Comparison of ENCODE assay signal across 9 mouse cellular contexts in genomic region chr11:4865645-4866251, GRCm38 (mm10). TPM values are rescaled to one million over a fixed set of nuclear protein-coding genes. Genes with fewer than 3 reads are reported as not detected.
DNase-seq lines count a peak whose midpoint lies in the region; ATAC-seq and TF ChIP-seq lines count a peak whose summit lies in the region.
"Had no signal": no experiment of that assay in that cellular context is flagged by ENCODE, and none has a peak within 500 bp of the region (broad histone marks: within the 10 kb centered on the region; RNA-seq: fewer than 3 reads in every experiment).

No protein-coding gene starts in this region.

- no peak overlapping the region for H3K4me2 ChIP-seq in hindbrain, postnatal 0 days (ENCODE audit: low read depth, low read length)
- H3K4me2 ChIP-seq in liver, embryonic 14.5 days (ENCODE audit: low read depth) = no peak overlapping the region
- H3K4me2 ChIP-seq: stomach, embryonic 15.5 days had no signal

- WGBS in hindbrain, postnatal 0 days = 35% methylated on average over 10 of the region's 10 CpGs
- WGBS in liver, embryonic 14.5 days (ENCODE audit: insufficient replicate concordance) = 24% methylated on average over 10 of the region's 10 CpGs

- H3K9ac ChIP-seq in hindbrain, postnatal 0 days (replicated peaks; ENCODE audit: low read length) = no peak overlapping the region
- no peak overlapping the region for H3K9ac ChIP-seq in liver, embryonic 14.5 days (replicated peaks)
- H3K9ac ChIP-seq: stomach, embryonic 15.5 days had no signal

- no peaks in the 10 kb centered on the region for H3K27me3 ChIP-seq in hindbrain, postnatal 0 days (ENCODE audit: insufficient read depth, low read length)
- H3K27me3 ChIP-seq in liver, embryonic 14.5 days (ENCODE audit: control insufficient read depth, insufficient read depth, low read length) = no peaks in the 10 kb centered on the region; the same call in 1 of the 2 replicates
- H3K27me3 ChIP-seq: stomach, embryonic 15.5 days had no signal

- H3K4me3 ChIP-seq in hindbrain, postnatal 0 days (ENCODE audit: low read length) = no peak overlapping the region
- H3K4me3 ChIP-seq in liver, embryonic 14.5 days (ENCODE audit: insufficient read depth in 1 of 2, low read depth in 2 of 2, low read length in 2 of 2) = no peak overlapping the region
- H3K4me3 ChIP-seq: stomach, embryonic 15.5 days had no signal

- TF ChIP-seq EP300 in liver, embryonic 14.5 days (IDR thresholded peaks at IDR 0.05; ENCODE audit: low read depth) = no peak

- H3K27ac ChIP-seq in hindbrain, postnatal 0 days = no peak overlapping the region
- H3K27ac ChIP-seq in liver, embryonic 14.5 days = no peak overlapping the region
- H3K27ac ChIP-seq: stomach, embryonic 15.5 days had no signal

- no peaks in the 10 kb centered on the region for H3K9me3 ChIP-seq in hindbrain, postnatal 0 days (ENCODE audit: low read length)
- H3K9me3 ChIP-seq in liver, embryonic 14.5 days (ENCODE audit: control insufficient read depth, low read length) = no peaks in the 10 kb centered on the region
- H3K9me3 ChIP-seq: stomach, embryonic 15.5 days had no signal

- H3K4me1 ChIP-seq in hindbrain, postnatal 0 days (ENCODE audit: insufficient read depth, low read length) = no peaks in the 10 kb centered on the region
- H3K4me1 ChIP-seq in liver, embryonic 14.5 days (replicated peaks; ENCODE audit: control insufficient read depth in 2 of 2, insufficient read depth in 2 of 2, low read length in 1 of 2) = no peaks in the 10 kb centered on the region; a peak in 1 of 4 replicates
- H3K4me1 ChIP-seq: stomach, embryonic 15.5 days had no signal

- ATAC-seq in hindbrain, postnatal 0 days = no peak
- ATAC-seq in liver, embryonic 14.5 days (ENCODE audit: insufficient read depth) = no peak

- peak; percentile 50 to 85 for DNase-seq in adrenal gland, adult (ENCODE audit: inconsistent age in 2 of 2, low spot score in 1 of 2)
- no peak for DNase-seq in adrenal gland, postnatal 4 days (ENCODE audit: low spot score in 2 of 2)
- peak; percentile 58 for DNase-seq in ovary, postnatal 14 days (ENCODE audit: low spot score)
- DNase-seq in ovary, postnatal 36 days (ENCODE audit: low spot score) = no peak
- peak; percentile 76 to 80 for DNase-seq in cerebellum, postnatal 10 days
- DNase-seq in hindbrain, postnatal 0 days (ENCODE audit: low spot score) = peak; percentile 88
- peak in 2 of 3 experiments; percentile 46 to 50 for DNase-seq in liver, embryonic 14.5 days (ENCODE audit: low read depth in 3 of 3, low spot score in 3 of 3)
- peak; percentile 65 for DNase-seq in right cerebral cortex, postnatal 4 days

- H3K36me3 ChIP-seq in hindbrain, postnatal 0 days (ENCODE audit: insufficient read depth, low read length) = no peaks in the 10 kb centered on the region
- H3K36me3 ChIP-seq in liver, embryonic 14.5 days (replicated peaks; ENCODE audit: control insufficient read depth, insufficient read depth, low read depth) = no peaks in the 10 kb centered on the region
- H3K36me3 ChIP-seq: stomach, embryonic 15.5 days had no signal

- peak; percentile 90 for TF ChIP-seq CTCF in hindbrain, postnatal 0 days (IDR thresholded peaks at IDR 0.05; ENCODE audit: low read depth)
- peak; percentile 82 for TF ChIP-seq CTCF in liver, embryonic 14.5 days (IDR thresholded peaks at IDR 0.05; ENCODE audit: low read depth)

RNA-seq across cellular contexts. Expression of gene Nipsnap1, which starts 8.0 kb away (rescaled TPM):
- total RNA-seq in adrenal gland, postnatal 4 days (2021) = 10 to 100 TPM; 55.8 to 55.9 TPM
- 118 and 140 TPM in 2 replicates for total RNA-seq in hindbrain, postnatal 0 days (2014; rRNA removed)
- 114 and 116 TPM in 2 replicates for polyA plus RNA-seq in hindbrain, postnatal 0 days (2015; fragmentation: Nextera tagmentation; extraction: Ambion mirVana)
- 33.2 and 41.9 TPM in 2 replicates for polyA plus RNA-seq in liver, embryonic 14.5 days (2012; rRNA removed)
- polyA plus RNA-seq in liver, embryonic 14.5 days (2014; fragmentation: Nextera tagmentation; extraction: Ambion mirVana) = 63.4 and 70.2 TPM in 2 replicates

RNA-seq across cellular contexts. Expression of gene Nf2, which starts 16.4 kb away (rescaled TPM):
- total RNA-seq in adrenal gland, postnatal 4 days (2021) = 10 to 100 TPM; 85.2 to 90.4 TPM
- total RNA-seq in hindbrain, postnatal 0 days (2014; rRNA removed) = 93.1 and 97.6 TPM in 2 replicates
- polyA plus RNA-seq in hindbrain, postnatal 0 days (2015; fragmentation: Nextera tagmentation; extraction: Ambion mirVana) = 55.5 and 57.4 TPM in 2 replicates
- polyA plus RNA-seq in liver, embryonic 14.5 days (2012; rRNA removed) = 9.3 and 12.1 TPM in 2 replicates
- polyA plus RNA-seq in liver, embryonic 14.5 days (2014; fragmentation: Nextera tagmentation; extraction: Ambion mirVana) = 10.7 TPM in 2 replicates

RNA-seq across cellular contexts. Expression of gene Thoc5, which starts 29.4 kb away (rescaled TPM):
- 10 to 100 TPM; 36.3 to 37.6 TPM for total RNA-seq in adrenal gland, postnatal 4 days (2021)
- total RNA-seq in hindbrain, postnatal 0 days (2014; rRNA removed) = 30.3 and 37.8 TPM in 2 replicates
- polyA plus RNA-seq in hindbrain, postnatal 0 days (2015; fragmentation: Nextera tagmentation; extraction: Ambion mirVana) = 36.5 and 38.1 TPM in 2 replicates
- polyA plus RNA-seq in liver, embryonic 14.5 days (2012; rRNA removed) = 12.8 and 17.2 TPM in 2 replicates
- polyA plus RNA-seq in liver, embryonic 14.5 days (2014; fragmentation: Nextera tagmentation; extraction: Ambion mirVana) = 15.9 and 19.3 TPM in 2 replicates

Comparison
In these comparisons a context has a peak if more than half of its experiments do, and no peak if none do; other contexts are left out.
1. DNase-seq: peak in adrenal gland, adult (2 of 2), ovary, postnatal 14 days (single experiment), cerebellum, postnatal 10 days (2 of 2), hindbrain, postnatal 0 days (single experiment), liver, embryonic 14.5 days (2 of 3) and right cerebral cortex, postnatal 4 days (single experiment); none in adrenal gland, postnatal 4 days (0 of 2) and ovary, postnatal 36 days (single experiment).